Mouse (Mus musculus): ENCODE results near the gene Ttll5.

DNA sequence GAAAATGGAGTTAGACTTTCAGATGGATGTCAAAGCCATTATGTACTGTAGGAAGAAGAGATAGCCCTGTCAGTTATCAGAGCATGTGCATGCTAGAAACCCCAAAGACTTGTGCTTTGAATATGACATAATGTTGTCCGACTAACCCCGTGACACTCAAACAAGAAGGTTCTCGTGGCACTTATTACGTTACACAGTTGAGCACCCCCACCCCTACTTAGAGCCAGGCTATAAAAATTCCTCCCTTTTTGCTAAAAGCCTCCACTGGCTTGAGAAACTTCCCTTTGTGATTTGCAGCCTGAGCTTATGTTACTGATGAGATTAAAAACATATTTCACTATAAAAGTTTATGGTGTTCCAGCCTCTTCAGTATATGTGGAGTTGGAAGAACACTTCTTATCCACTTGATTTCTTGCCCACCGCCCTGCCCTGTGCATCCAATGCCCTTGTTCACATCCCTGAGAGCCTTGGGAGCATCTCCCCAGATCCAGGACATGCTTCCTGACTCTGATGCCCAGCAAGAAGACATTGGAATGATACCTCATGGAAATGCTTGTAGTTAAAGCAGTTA, 169.4 kb downstream of the Ttll5 start:
- no peak for TF ChIP-seq EP300 (optimal IDR thresholded peaks at IDR 0.05)
- TF ChIP-seq CTCF (IDR thresholded peaks at IDR 0.05; ENCODE audit: low read depth), result no peak

Data from stomach, postnatal 0 days (tissue).